ENCODE assay signal across 8 mouse cellular contexts in genomic region chr2:140395179-140395578, GRCm38 (mm10). TPM values are rescaled to one million over a fixed set of nuclear protein-coding genes. Genes with fewer than 3 reads are reported as not detected.
DNase-seq lines count a peak whose midpoint lies in the region; ATAC-seq and TF ChIP-seq lines count a peak whose summit lies in the region.

Gene Macrod2 (plus strand): TSS chr2:140395309.

- peak within 1 kb of the TSS; percentile 75 for H3K4me3 ChIP-seq in ES-Bruce4 (ENCODE audit: low read depth, low read length)
- H3K4me3 ChIP-seq in forebrain, embryonic 14.5 days (ENCODE audit: low read depth, low read length) = peak within 1 kb of the TSS; percentile 87
- H3K4me3 ChIP-seq in liver, embryonic 15.5 days (replicated peaks) = peak within 1 kb of the TSS; percentile 68
- peak within 1 kb of the TSS; percentile 74 for H3K4me3 ChIP-seq in neural tube, embryonic 12.5 days
- peak within 1 kb of the TSS; percentile 69 for H3K4me3 ChIP-seq in stomach, postnatal 0 days (ENCODE audit: low read depth, low read length)

- peak within 1 kb of the TSS; percentile 87 for H3K4me2 ChIP-seq in forebrain, embryonic 14.5 days (ENCODE audit: low read length)
- peak within 1 kb of the TSS; percentile 97 for H3K4me2 ChIP-seq in liver, embryonic 15.5 days
- H3K4me2 ChIP-seq in neural tube, embryonic 12.5 days (replicated peaks) = peak within 1 kb of the TSS; percentile 86
- H3K4me2 ChIP-seq in stomach, postnatal 0 days (replicated peaks; ENCODE audit: low read depth) = peak within 1 kb of the TSS; percentile 92

- WGBS in forebrain, embryonic 14.5 days = under 1% methylated on average over 41 of the region's 47 CpGs
- WGBS in liver, embryonic 15.5 days (ENCODE audit: insufficient replicate concordance) = under 1% methylated on average over 39 of the region's 47 CpGs
- WGBS in neural tube, embryonic 12.5 days = under 1% methylated on average over 45 of the region's 47 CpGs
- WGBS in stomach, postnatal 0 days = under 1% methylated on average over 32 of the region's 47 CpGs

- no peak for TF ChIP-seq CTCF in ES-Bruce4 (IDR thresholded peaks at IDR 0.05; ENCODE audit: low read depth, low read length)
- TF ChIP-seq CTCF in stomach, postnatal 0 days (IDR thresholded peaks at IDR 0.05; ENCODE audit: low read depth) = no peak

- DNase-seq in cerebellum, adult 11-12 months = peak; percentile 99
- peak; percentile 99 for DNase-seq in forebrain, embryonic 14.5 days (ENCODE audit: low spot score)
- DNase-seq in heart, postnatal 10 days = peak; percentile 97 to 98
- DNase-seq in kidney, postnatal 4 days = peak; percentile 98 to 99
- DNase-seq in stomach, postnatal 0 days (ENCODE audit: low spot score) = peak; percentile 99

- no peak for TF ChIP-seq POLR2A in ES-Bruce4 (IDR thresholded peaks at IDR 0.05; ENCODE audit: insufficient read depth, low read length)

- no peaks in the 10 kb centered on the region for H3K4me1 ChIP-seq in ES-Bruce4 (ENCODE audit: control insufficient read depth, insufficient read depth, low read length)
- H3K4me1 ChIP-seq in forebrain, embryonic 14.5 days (ENCODE audit: control insufficient read depth, insufficient read depth, low read length) = peaks cover 5% of the 10 kb centered on the region; the same call in 1 of the 2 replicates
- peaks cover 17% of the 10 kb centered on the region for H3K4me1 ChIP-seq in liver, embryonic 15.5 days (replicated peaks)
- 0 out of 2 replicates have a peak, but pooled peaks cover 4% of the 10 kb centered on the region for H3K4me1 ChIP-seq in neural tube, embryonic 12.5 days
- no peaks in the 10 kb centered on the region for H3K4me1 ChIP-seq in stomach, postnatal 0 days (replicated peaks; ENCODE audit: control insufficient read depth, insufficient read depth)

- H3K27me3 ChIP-seq in ES-Bruce4 (ENCODE audit: control insufficient read depth, insufficient read depth, low read length, poor library complexity, severe bottlenecking) = no peaks in the 10 kb centered on the region
- H3K27me3 ChIP-seq in forebrain, embryonic 14.5 days (replicated peaks; ENCODE audit: control insufficient read depth, insufficient read depth, low read length) = no peaks in the 10 kb centered on the region
- peaks cover 24% of the 10 kb centered on the region for H3K27me3 ChIP-seq in liver, embryonic 15.5 days
- H3K27me3 ChIP-seq in neural tube, embryonic 12.5 days (replicated peaks) = no peaks in the 10 kb centered on the region
- no peaks in the 10 kb centered on the region for H3K27me3 ChIP-seq in stomach, postnatal 0 days (ENCODE audit: control insufficient read depth, insufficient read depth, low read length)

- no peak within 1 kb of the TSS for H3K27ac ChIP-seq in ES-Bruce4 (ENCODE audit: insufficient read depth, low read length)
- peak within 1 kb of the TSS; percentile 60; the same call in 1 of the 2 replicates for H3K27ac ChIP-seq in forebrain, embryonic 14.5 days (ENCODE audit: low read depth, low read length)
- no peak within 1 kb of the TSS for H3K27ac ChIP-seq in liver, embryonic 15.5 days (replicated peaks)
- no peak within 1 kb of the TSS for H3K27ac ChIP-seq in neural tube, embryonic 12.5 days
- H3K27ac ChIP-seq in stomach, postnatal 0 days (replicated peaks) = no peak within 1 kb of the TSS

- intact Hi-C loops in heart, postnatal 10 days (cut with DNase I) = loop anchor here (5.0 to 10.0 kb wide), 2 partner anchors 223 to 330 kb away; partner anchors contain the start of genes Esf1, Ndufaf5 and Tasp1

- H3K9ac ChIP-seq in ES-Bruce4 (ENCODE audit: low read depth, poor library complexity, severe bottlenecking) = peak within 1 kb of the TSS; percentile 72
- peak within 1 kb of the TSS; percentile 76 for H3K9ac ChIP-seq in forebrain, embryonic 14.5 days (ENCODE audit: low read length)
- H3K9ac ChIP-seq in liver, embryonic 15.5 days = peak within 1 kb of the TSS; percentile 55
- peak within 1 kb of the TSS; percentile 71 for H3K9ac ChIP-seq in neural tube, embryonic 12.5 days
- H3K9ac ChIP-seq in stomach, postnatal 0 days (ENCODE audit: low read length) = peak within 1 kb of the TSS; percentile 68

- no peaks in the 10 kb centered on the region for H3K9me3 ChIP-seq in ES-Bruce4 (replicated peaks; ENCODE audit: control insufficient read depth, insufficient read depth, low read length, poor library complexity, severe bottlenecking)
- H3K9me3 ChIP-seq in forebrain, embryonic 14.5 days (replicated peaks; ENCODE audit: control insufficient read depth, low read length) = no peaks in the 10 kb centered on the region
- no peaks in the 10 kb centered on the region for H3K9me3 ChIP-seq in liver, embryonic 15.5 days (replicated peaks)
- no peaks in the 10 kb centered on the region for H3K9me3 ChIP-seq in neural tube, embryonic 12.5 days
- H3K9me3 ChIP-seq in stomach, postnatal 0 days (ENCODE audit: control insufficient read depth, low read length) = no peaks in the 10 kb centered on the region

- no peaks in the 10 kb centered on the region for H3K36me3 ChIP-seq in ES-Bruce4 (ENCODE audit: control insufficient read depth, insufficient read depth, low read length, poor library complexity, severe bottlenecking)
- no peaks in the 10 kb centered on the region for H3K36me3 ChIP-seq in forebrain, embryonic 14.5 days (ENCODE audit: control insufficient read depth, insufficient read depth, low read length)
- H3K36me3 ChIP-seq in liver, embryonic 15.5 days (replicated peaks) = no peaks in the 10 kb centered on the region
- H3K36me3 ChIP-seq in neural tube, embryonic 12.5 days = no peaks in the 10 kb centered on the region
- no peaks in the 10 kb centered on the region for H3K36me3 ChIP-seq in stomach, postnatal 0 days (ENCODE audit: control insufficient read depth, insufficient read depth, low read length)

- peak; percentile 98 for ATAC-seq in forebrain, embryonic 14.5 days
- ATAC-seq in liver, embryonic 15.5 days (ENCODE audit: insufficient read depth) = peak; percentile 100
- ATAC-seq in neural tube, embryonic 12.5 days (ENCODE audit: low FRiP score, low read depth) = peak; percentile 99
- ATAC-seq in stomach, postnatal 0 days (ENCODE audit: low FRiP score, low TSS enrichment) = peak; percentile 100

- no peak for TF ChIP-seq EP300 in ES-Bruce4 (IDR thresholded peaks at IDR 0.05; ENCODE audit: insufficient read depth, low read depth, low read length)
- TF ChIP-seq EP300 in stomach, postnatal 0 days (optimal IDR thresholded peaks at IDR 0.05) = no peak

RNA-seq across cellular contexts. Expression of gene Macrod2, which starts in this region (rescaled TPM):
- polyA plus RNA-seq in ES-Bruce4 (2011; ENCODE audit: insufficient read depth, insufficient read length, low read depth, missing spikeins) = 7.6 and 11.9 TPM in 2 replicates
- 49.2 and 63.6 TPM in 2 replicates for polyA plus RNA-seq in forebrain, embryonic 14.5 days (2014; fragmentation: Nextera tagmentation; extraction: Ambion mirVana)
- 1 to 10 TPM; 8.5 to 9.9 TPM for total RNA-seq in heart, postnatal 10 days (2021)
- polyA plus RNA-seq in liver, embryonic 15.5 days (2015; fragmentation: Nextera tagmentation; extraction: Ambion mirVana) = 6.9 and 7.2 TPM in 2 replicates
- polyA plus RNA-seq in neural tube, embryonic 12.5 days (2016; fragmentation: Nextera tagmentation; extraction: Ambion mirVana) = 52.6 and 53.8 TPM in 2 replicates
- polyA plus RNA-seq in stomach, postnatal 0 days (2015; fragmentation: Nextera tagmentation; extraction: Ambion mirVana) = 28.5 and 31.9 TPM in 2 replicates
